Mouse (Mus musculus) heart, adult 2 months (tissue): ENCODE results near the gene Irf8. TPM values are rescaled to one million over a fixed set of nuclear protein-coding genes. Genes with fewer than 3 reads are reported as not detected.

ENCODE experiments used
- DNase-seq, 2 experiments: peaks; one replicate each; pipeline ENCODE4 v3.0.0; 2021
- H3K27ac ChIP-seq: fragments of 200-600 bp; 2 replicates; pipeline ENCODE4 v1.8.1; 2022
- H3K27me3 ChIP-seq: fragments of 200-500 bp; 2 replicates; pipeline ENCODE4 v1.6.1; 2012; ENCODE audit warnings: mild to moderate bottlenecking, low read length, inconsistent platforms, mixed read lengths; ENCODE audit not compliant: control insufficient read depth, insufficient read depth
- H3K36me3 ChIP-seq: fragments of 200-500 bp; 2 replicates; pipeline ENCODE4 v1.6.1; 2012; ENCODE audit warnings: low read length, inconsistent platforms; ENCODE audit not compliant: control insufficient read depth, insufficient read depth
- H3K4me1 ChIP-seq: fragments of 200-500 bp; 2 replicates; pipeline ENCODE4 v1.6.1; 2011; ENCODE audit warnings: low read length; ENCODE audit not compliant: control insufficient read depth, insufficient read depth
- H3K4me3 ChIP-seq: fragments of 200-600 bp; 2 replicates; pipeline ENCODE4 v1.8.1; 2022
- H3K79me2 ChIP-seq: fragments of 200-500 bp; replicated peaks from 2 replicates; pipeline ENCODE4 v1.6.1; 2012; ENCODE audit warnings: mild to moderate bottlenecking, inconsistent platforms, low read length, moderate library complexity, mixed read lengths; ENCODE audit not compliant: control insufficient read depth, insufficient read depth
- H3K9ac ChIP-seq: fragments of 200-500 bp; 2 replicates; pipeline ENCODE4 v1.6.1; 2012; ENCODE audit warnings: low read depth, mild to moderate bottlenecking, control low read depth, inconsistent platforms, low read length, mixed read lengths
- CTCF ChIP-seq: fragments of 200-600 bp; IDR thresholded peaks from 2 replicates; pipeline ENCODE4 v1.8.1; 2022; ENCODE audit warnings: antibody characterized with exemption, mild to moderate bottlenecking, moderate library complexity
- EP300 ChIP-seq: fragments of 200-500 bp; IDR thresholded peaks from 2 replicates; pipeline ENCODE4 v1.6.1; 2011; ENCODE audit warnings: low read depth, low read length, control low read depth; ENCODE audit not compliant: insufficient read depth
- POLR2A ChIP-seq: fragments of 200-500 bp; IDR thresholded peaks from 2 replicates; pipeline ENCODE4 v1.6.1; 2011; ENCODE audit warnings: mild to moderate bottlenecking, low read depth, low read length, control low read depth; ENCODE audit not compliant: insufficient read depth
- WGBS: fragments of 180-500 bp; shearing (Covaris S2); methylation state at CpG from one replicate; pipeline ENCODE4 v1.1.7; 2018; 5-methylcytosine and 5-hydroxymethylcytosine counted together
- intact Hi-C: fragments of 180-260 bp; cut with DNase I; formaldehyde crosslinking; loops from one replicate; pipeline ENCODE4 v1.15.1; 2025
- polyA plus RNA-seq: library from polyadenylated mRNA; depleted of rRNA; stranded (reverse); fragments of >200 nt; gene quantifications from 2 replicates; pipeline ENCODE4 v1.2.3, GENCODE M21; 2012
- total RNA-seq, 2 experiments: library from RNA; stranded (reverse); gene quantifications; 2 replicates each; pipeline ENCODE4 v1.2.3; 2021

Irf8 gene
- total and polyA plus RNA-seq, 3 experiments = 3.6 to 4.9 (median 3.8) TPM

GRCm38 (mm10) chr8:120741815-120742530, 5.8 kb downstream of the Irf8 start:
- DNase-seq = no peak
- Histone ChIP-seq H3K79me2 (no peaks in the 10 kb centered on the region), H3K27ac (no peak overlapping the region), H3K27me3 (no peaks in the 10 kb centered on the region), H3K4me1 (peaks cover 6% of the 10 kb centered on the region), H3K9ac (no peak overlapping the region), H3K36me3 (no peaks in the 10 kb centered on the region), H3K4me3 (no peak overlapping the region)
- intact Hi-C loops = no loop called here
- no peak for TF ChIP-seq POLR2A
- TF ChIP-seq CTCF = no peak
- no peak for TF ChIP-seq EP300
- 88% methylated on average over 15 of the region's 15 CpGs for WGBS

- no peak for TF ChIP-seq CTCF
Observed at GRCm38 (mm10) chr8:120743149-120743897, 7.2 kb downstream of the Irf8 start.

GRCm38 (mm10) chr8:120743898-120744290, 7.7 kb downstream of the Irf8 start:
- intact Hi-C loops = no loop called here

More at GRCm38 (mm10) chr8:120743149-120743897, 7.2 kb downstream of the Irf8 start:
- WGBS = 60% methylated on average over 12 of the region's 12 CpGs
- DNase-seq = peak in 1 of 2 experiments; percentile 63
- Histone ChIP-seq H3K4me3 (no peak overlapping the region), H3K9ac (no peak overlapping the region), H3K36me3 (no peaks in the 10 kb centered on the region), H3K27ac (peak overlapping the region; percentile 61; the same call in 1 of the 2 replicates), H3K27me3 (no peaks in the 10 kb centered on the region), H3K4me1 (peaks cover 6% of the 10 kb centered on the region), H3K79me2 (no peaks in the 10 kb centered on the region)
- intact Hi-C loops = no loop called here

GRCm38 (mm10) chr8:120744448-120744847, 8.3 kb downstream of the Irf8 start:
- Histone ChIP-seq H3K4me3 (no peak overlapping the region), H3K9ac (no peak overlapping the region), H3K36me3 (no peaks in the 10 kb centered on the region), H3K79me2 (no peaks in the 10 kb centered on the region), H3K27me3 (no peaks in the 10 kb centered on the region), H3K4me1 (peaks cover 3% of the 10 kb centered on the region), H3K27ac (no peak overlapping the region; the same call in 1 of the 2 replicates)
- DNase-seq = peak in 1 of 2 experiments; percentile 18
- intact Hi-C loops = no loop called here
- no peak for TF ChIP-seq EP300
- TF ChIP-seq POLR2A = no peak
- TF ChIP-seq CTCF = no peak
- 77% methylated on average over 5 of the region's 5 CpGs for WGBS

More at GRCm38 (mm10) chr8:120743898-120744290, 7.7 kb downstream of the Irf8 start:
- TF ChIP-seq CTCF = no peak
- no peak for TF ChIP-seq POLR2A
- TF ChIP-seq EP300 = no peak
- H3K9ac ChIP-seq = no peak overlapping the region
- peak overlapping the region; percentile 30 for H3K27ac ChIP-seq
- H3K4me1 ChIP-seq = peaks cover 6% of the 10 kb centered on the region
- H3K79me2 ChIP-seq = no peaks in the 10 kb centered on the region
- no peaks in the 10 kb centered on the region for H3K36me3 ChIP-seq
- peak; percentile 52 to 56 for DNase-seq
- no peaks in the 10 kb centered on the region for H3K27me3 ChIP-seq
- H3K4me3 ChIP-seq = no peak overlapping the region
- WGBS = 63% methylated on average over 4 of the region's 4 CpGs

GRCm38 (mm10) chr8:120745226-120745625, 9.1 kb downstream of the Irf8 start:
- TF ChIP-seq CTCF = no peak
- TF ChIP-seq EP300 = no peak
- TF ChIP-seq POLR2A = no peak
- Histone ChIP-seq H3K9ac (no peak overlapping the region), H3K4me1 (peaks cover under 1% of the 10 kb centered on the region), H3K36me3 (no peaks in the 10 kb centered on the region), H3K27ac (no peak overlapping the region), H3K4me3 (no peak overlapping the region), H3K79me2 (no peaks in the 10 kb centered on the region), H3K27me3 (no peaks in the 10 kb centered on the region)
- peak in 1 of 2 experiments; percentile 44 for DNase-seq
- intact Hi-C loops = no loop called here
- 84% methylated on average over 7 of the region's 7 CpGs for WGBS
